Mouse (Mus musculus) hindbrain, postnatal 0 days (tissue): ENCODE data around the gene Card9. TPM values are rescaled to one million over a fixed set of nuclear protein-coding genes. Genes with fewer than 3 reads are reported as not detected.

Source experiments
- ATAC-seq: fragments of 200-750 bp; cut with Nextera tagmentation; 2 replicates; pipeline ENCODE4 v1.8.0; 2017; ENCODE audit warnings: mild to moderate bottlenecking, moderate TSS enrichment, moderate library complexity
- DNase-seq: peaks from one replicate; pipeline ENCODE4 v3.0.0-alpha.2; 2015; ENCODE audit warnings: low spot score
- H3K27ac ChIP-seq: fragments of 300-500 bp; sonication (generic); 2 replicates; pipeline ENCODE4 v1.5.1; 2014; ENCODE audit warnings: mild to moderate bottlenecking
- H3K27me3 ChIP-seq: fragments of 300-500 bp; sonication (generic); 2 replicates; pipeline ENCODE4 v1.6.1; 2014; ENCODE audit warnings: low read length, mixed read lengths; ENCODE audit not compliant: insufficient read depth
- H3K36me3 ChIP-seq: fragments of 300-500 bp; sonication (generic); 2 replicates; pipeline ENCODE4 v1.6.1; 2014; ENCODE audit warnings: low read length, mixed read lengths; ENCODE audit not compliant: insufficient read depth
- H3K4me1 ChIP-seq: fragments of 300-500 bp; sonication (generic); 2 replicates; pipeline ENCODE4 v1.6.1; 2014; ENCODE audit warnings: antibody characterized with exemption, low read length, mixed read lengths; ENCODE audit not compliant: insufficient read depth
- H3K4me2 ChIP-seq: fragments of 300-500 bp; sonication (generic); 2 replicates; pipeline ENCODE4 v1.6.1; 2014; ENCODE audit warnings: low read depth, mild to moderate bottlenecking, low read length, moderate library complexity, mixed read lengths
- H3K4me3 ChIP-seq: fragments of 300-500 bp; sonication (generic); 2 replicates; pipeline ENCODE4 v1.5.1; 2014; ENCODE audit warnings: low read length
- H3K9ac ChIP-seq: fragments of 300-500 bp; sonication (generic); replicated peaks from 2 replicates; pipeline ENCODE4 v1.6.1; 2014; ENCODE audit warnings: mild to moderate bottlenecking, low read length, moderate library complexity, mixed read lengths
- H3K9me3 ChIP-seq: fragments of 300-500 bp; sonication (generic); 2 replicates; pipeline ENCODE4 v1.6.1; 2016; ENCODE audit warnings: low read length, mixed read lengths
- CTCF ChIP-seq: IDR thresholded peaks from 2 replicates; pipeline ENCODE4 v1.5.1; 2016; ENCODE audit warnings: antibody characterized with exemption, control low read depth, low read depth
- WGBS: fragments of 180-500 bp; shearing (Covaris S2); extraction: QIAGEN DNeasy Blood & Tissue Kit; methylation state at CpG from one replicate; pipeline ENCODE4 v1.1.7; 2014; 5-methylcytosine and 5-hydroxymethylcytosine counted together
- polyA plus RNA-seq: library from polyadenylated mRNA; unstranded; fragments of >200 nt; fragmentation: Nextera tagmentation; extraction: Ambion mirVana; gene quantifications from 2 replicates; pipeline ENCODE4 v1.2.1, GENCODE M21; 2015
- total RNA-seq: library from RNA; depleted of rRNA; stranded (reverse); fragments of >200 nt; gene quantifications from 2 replicates; pipeline ENCODE4 v1.2.3, GENCODE M21; 2014; rRNA removed

Card9 gene
- total RNA-seq (2.0 and 24.2 TPM in 2 replicates), polyA plus RNA-seq (1.5 and 1.6 TPM in 2 replicates)

GRCm38 (mm10) chr2:26360772-26361171 lies at the start of gene Card9:
Gene Card9, minus strand, starts transcription at chr2:26360918.
- H3K27me3 ChIP-seq = no peaks in the 10 kb centered on the region
- no peaks in the 10 kb centered on the region for H3K9me3 ChIP-seq
- ATAC-seq (no peak), DNase-seq (no peak)
- H3K9ac ChIP-seq = no peak within 1 kb of the TSS
- no peak for TF ChIP-seq CTCF
- peak within 1 kb of the TSS; percentile 37; the same call in 1 of the 2 replicates for H3K27ac ChIP-seq
- no peak within 1 kb of the TSS for H3K4me3 ChIP-seq
- H3K36me3 ChIP-seq = peaks cover 9% of the 10 kb centered on the region; the same call in 1 of the 2 replicates
- no peaks in the 10 kb centered on the region for H3K4me1 ChIP-seq
- WGBS = 57% methylated on average over 3 of the region's 3 CpGs
- H3K4me2 ChIP-seq = no peak within 1 kb of the TSS

GRCm38 (mm10) chr2:26410091-26410490 lies 49.4 kb upstream of the Card9 start:
- Histone ChIP-seq H3K4me1 (peaks cover 35% of the 10 kb centered on the region), H3K4me2 (no peak overlapping the region), H3K4me3 (no peak overlapping the region), H3K36me3 (peaks cover 36% of the 10 kb centered on the region), H3K27me3 (no peaks in the 10 kb centered on the region), H3K9ac (no peak overlapping the region), H3K27ac (peak overlapping the region; percentile 41; the same call in 1 of the 2 replicates), H3K9me3 (no peaks in the 10 kb centered on the region)
- no peak for DNase-seq
- TF ChIP-seq CTCF = no peak
- no peak for ATAC-seq
- 62% methylated on average over 5 of the region's 5 CpGs for WGBS

- Histone ChIP-seq H3K4me1 (peaks cover 35% of the 10 kb centered on the region), H3K36me3 (peaks cover 31% of the 10 kb centered on the region), H3K27ac (no peak overlapping the region), H3K4me2 (peak overlapping the region; percentile 98), H3K9me3 (no peaks in the 10 kb centered on the region), H3K27me3 (no peaks in the 10 kb centered on the region), H3K9ac (0 out of 2 replicates have a peak overlapping the region, but pooled peaks have one; percentile 80), H3K4me3 (peak overlapping the region; percentile 79)
- 61% methylated on average over 3 of the region's 3 CpGs for WGBS
- DNase-seq (no peak), ATAC-seq (no peak; the same call in 1 of the 2 replicates)
- TF ChIP-seq CTCF = no peak
Measured at GRCm38 (mm10) chr2:26409362-26409761, 48.6 kb upstream of the Card9 start.

GRCm38 (mm10) chr2:26408515-26409356 lies 48.0 kb upstream of the Card9 start, which contains the start of gene Inpp5e:
Gene Inpp5e, minus strand, starts transcription at chr2:26409203.
- DNase-seq = peak; percentile 96
- Histone ChIP-seq H3K9ac (peak within 1 kb of the TSS; percentile 80), H3K4me3 (peak within 1 kb of the TSS; percentile 79), H3K27me3 (no peaks in the 10 kb centered on the region), H3K27ac (peak within 1 kb of the TSS; percentile 84), H3K36me3 (peaks cover 24% of the 10 kb centered on the region), H3K4me1 (peaks cover 35% of the 10 kb centered on the region), H3K4me2 (peak within 1 kb of the TSS; percentile 98), H3K9me3 (no peaks in the 10 kb centered on the region)
- under 1% methylated on average over 51 of the region's 57 CpGs for WGBS
- peak; percentile 87 for TF ChIP-seq CTCF
- peak; percentile 96 for ATAC-seq

GRCm38 (mm10) chr2:26403306-26403705 lies 42.6 kb upstream of the Card9 start:
- no peak for DNase-seq
- 83% methylated on average over 8 of the region's 8 CpGs for WGBS
- no peak for ATAC-seq
- no peak overlapping the region for H3K27ac ChIP-seq
- no peak overlapping the region for H3K4me3 ChIP-seq
- TF ChIP-seq CTCF = no peak
- H3K27me3 ChIP-seq = no peaks in the 10 kb centered on the region
- peaks cover 36% of the 10 kb centered on the region for H3K36me3 ChIP-seq
- no peak overlapping the region for H3K9ac ChIP-seq
- no peaks in the 10 kb centered on the region for H3K9me3 ChIP-seq
- H3K4me1 ChIP-seq = peaks cover 26% of the 10 kb centered on the region
- H3K4me2 ChIP-seq = no peak overlapping the region

GRCm38 (mm10) chr2:26402265-26402664 lies 41.5 kb upstream of the Card9 start:
- TF ChIP-seq CTCF = no peak

More at GRCm38 (mm10) chr2:26402265-26402664, 41.5 kb upstream of the Card9 start:
- no peak for ATAC-seq
- peaks cover 16% of the 10 kb centered on the region for H3K4me1 ChIP-seq
- H3K9ac ChIP-seq = no peak overlapping the region
- H3K27me3 ChIP-seq = no peaks in the 10 kb centered on the region
- no peak overlapping the region for H3K4me2 ChIP-seq
- no peak overlapping the region for H3K27ac ChIP-seq
- H3K4me3 ChIP-seq = no peak overlapping the region
- H3K36me3 ChIP-seq = peaks cover 41% of the 10 kb centered on the region
- no peak for DNase-seq
- 80% methylated on average over 1 of the region's 1 CpGs for WGBS
- no peaks in the 10 kb centered on the region for H3K9me3 ChIP-seq
